8 mouse cellular contexts compared by ENCODE assay signal in the genomic region with DNA sequence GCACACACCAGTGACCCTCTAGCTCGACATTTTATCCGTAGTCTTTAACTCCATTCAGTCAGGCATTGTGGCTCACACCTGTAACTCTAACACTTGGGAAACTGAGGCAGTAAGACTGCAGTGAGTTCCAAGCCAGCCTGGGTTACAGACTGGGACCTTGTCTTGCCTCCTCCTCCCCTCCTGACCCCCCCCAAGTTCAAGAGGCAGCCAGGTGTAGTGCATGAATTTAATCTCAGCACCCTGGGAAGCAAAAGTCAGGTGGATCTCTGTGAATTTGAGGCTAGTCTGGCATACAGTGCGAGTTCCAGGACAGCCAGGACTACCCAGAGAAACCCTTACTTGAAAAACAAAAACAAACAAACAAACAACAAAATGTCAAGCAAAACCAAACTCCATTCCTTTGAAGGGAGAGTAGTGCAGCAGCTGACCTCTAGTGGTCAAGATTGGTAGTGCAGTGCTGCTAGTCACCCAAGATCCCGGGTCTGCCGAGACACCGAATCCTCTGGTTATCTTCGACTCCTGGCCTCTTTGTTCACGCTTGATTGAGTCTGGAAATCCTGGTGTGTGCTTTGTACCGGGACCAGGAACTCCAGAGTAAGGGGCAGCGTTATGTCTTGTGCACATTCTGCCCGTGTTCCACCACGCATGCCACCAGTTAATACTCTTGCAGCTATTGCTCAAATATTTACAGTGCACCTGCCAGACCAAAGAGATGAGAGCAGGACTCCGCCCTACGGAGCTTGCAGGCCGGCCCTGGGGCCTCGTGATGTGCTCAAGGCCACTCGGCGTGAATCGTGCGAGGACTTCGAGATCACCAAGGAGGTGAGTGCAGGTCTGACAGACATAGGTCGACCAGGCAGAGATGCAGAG. TPM values are rescaled to one million over a fixed set of nuclear protein-coding genes. Genes with fewer than 3 reads are reported as not detected.
DNase-seq lines count a peak whose midpoint lies in the region; ATAC-seq and TF ChIP-seq lines count a peak whose summit lies in the region.

No protein-coding gene starts in this region.

- H3K9me3 ChIP-seq in intestine, embryonic 16.5 days (ENCODE audit: control insufficient read depth, low read length) = no peaks in the 10 kb centered on the region
- H3K9me3 ChIP-seq in limb, embryonic 12.5 days = no peaks in the 10 kb centered on the region
- no peaks in the 10 kb centered on the region for H3K9me3 ChIP-seq in midbrain, embryonic 14.5 days (ENCODE audit: control insufficient read depth, low read length)

- H3K36me3 ChIP-seq in thymus, adult 2 months (ENCODE audit: control insufficient read depth, insufficient read depth, low read length) = no peaks in the 10 kb centered on the region
- H3K36me3 ChIP-seq in intestine, embryonic 16.5 days (ENCODE audit: control insufficient read depth, insufficient read depth, low read length) = no peaks in the 10 kb centered on the region
- no peaks in the 10 kb centered on the region for H3K36me3 ChIP-seq in limb, embryonic 12.5 days
- no peaks in the 10 kb centered on the region for H3K36me3 ChIP-seq in midbrain, embryonic 14.5 days (ENCODE audit: control insufficient read depth, insufficient read depth, low read length)

- TF ChIP-seq POLR2A in thymus, adult 2 months (IDR thresholded peaks at IDR 0.05; ENCODE audit: control insufficient read depth, extremely low read depth, insufficient read depth, low read length, poor library complexity) = no peak

- H3K27me3 ChIP-seq in thymus, adult 2 months (ENCODE audit: control insufficient read depth, insufficient read depth, low read length) = no peaks in the 10 kb centered on the region
- H3K27me3 ChIP-seq in intestine, embryonic 16.5 days (replicated peaks; ENCODE audit: control insufficient read depth, insufficient read depth, low read length) = no peaks in the 10 kb centered on the region
- peaks cover 21% of the 10 kb centered on the region for H3K27me3 ChIP-seq in limb, embryonic 12.5 days
- no peaks in the 10 kb centered on the region; the same call in 1 of the 2 replicates for H3K27me3 ChIP-seq in midbrain, embryonic 14.5 days (ENCODE audit: control insufficient read depth, insufficient read depth, low read length)

- WGBS in thymus, adult 2 months = 33% methylated on average over 22 of the region's 22 CpGs
- WGBS in intestine, embryonic 16.5 days = 14% methylated on average over 22 of the region's 22 CpGs
- WGBS in limb, embryonic 12.5 days = 20% methylated on average over 22 of the region's 22 CpGs
- 17% methylated on average over 22 of the region's 22 CpGs for WGBS in midbrain, embryonic 14.5 days

- DNase-seq in thymus, adult 2 months = peak; percentile 71
- no peak for DNase-seq in thymus, adult 18-20 months
- DNase-seq in embryo, embryonic 10 days (ENCODE audit: low spot score) = peak; percentile 86
- peak; percentile 36 for DNase-seq in gastrocnemius, postnatal 25 days
- peak; percentile 92 for DNase-seq in midbrain, embryonic 14.5 days
- peak; percentile 28 to 74 for DNase-seq in spleen, adult 18-20 months

- H3K4me1 ChIP-seq in thymus, adult 2 months (replicated peaks; ENCODE audit: control insufficient read depth, insufficient read depth, low read length) = peaks cover 26% of the 10 kb centered on the region
- peaks cover 28% of the 10 kb centered on the region for H3K4me1 ChIP-seq in intestine, embryonic 16.5 days (ENCODE audit: control insufficient read depth, insufficient read depth, low read length)
- H3K4me1 ChIP-seq in limb, embryonic 12.5 days (replicated peaks) = peaks cover 40% of the 10 kb centered on the region
- 0 out of 2 replicates have a peak, but pooled peaks cover 5% of the 10 kb centered on the region for H3K4me1 ChIP-seq in midbrain, embryonic 14.5 days (ENCODE audit: control insufficient read depth, insufficient read depth, low read length)

- H3K27ac ChIP-seq in thymus, adult 2 months (ENCODE audit: control insufficient read depth, insufficient read depth, low read length) = no peak overlapping the region
- peak overlapping the region; percentile 93 for H3K27ac ChIP-seq in intestine, embryonic 16.5 days (ENCODE audit: low read length)
- no peak overlapping the region for H3K27ac ChIP-seq in limb, embryonic 12.5 days
- no peak overlapping the region for H3K27ac ChIP-seq in midbrain, embryonic 14.5 days (replicated peaks; ENCODE audit: low read depth, low read length)

- H3K4me3 ChIP-seq in thymus, adult 2 months (ENCODE audit: control insufficient read depth, insufficient read depth, low read length) = no peak overlapping the region
- peak overlapping the region; percentile 43 for H3K4me3 ChIP-seq in intestine, embryonic 16.5 days (ENCODE audit: low read length)
- no peak overlapping the region for H3K4me3 ChIP-seq in limb, embryonic 12.5 days (replicated peaks)
- peak overlapping the region; percentile 18; the same call in 1 of the 2 replicates for H3K4me3 ChIP-seq in midbrain, embryonic 14.5 days (replicated peaks; ENCODE audit: low read depth, low read length)

- ATAC-seq in intestine, embryonic 16.5 days = peak; percentile 41
- ATAC-seq in limb, embryonic 12.5 days (ENCODE audit: insufficient number of reproducible peaks, insufficient read depth, low FRiP score, low TSS enrichment, low read depth) = no peak
- ATAC-seq in midbrain, embryonic 14.5 days (ENCODE audit: low FRiP score, low TSS enrichment) = no peak

- H3K4me2 ChIP-seq in intestine, embryonic 16.5 days (ENCODE audit: low read depth, low read length) = peak overlapping the region; percentile 44
- H3K4me2 ChIP-seq in limb, embryonic 12.5 days = peak overlapping the region; percentile 34
- peak overlapping the region; percentile 46 for H3K4me2 ChIP-seq in midbrain, embryonic 14.5 days (ENCODE audit: low read length)

- peak; percentile 65; the same call in 1 of the 2 replicates for TF ChIP-seq CTCF in thymus, adult 2 months (IDR thresholded peaks at IDR 0.05; ENCODE audit: borderline replicate concordance, control insufficient read depth, extremely low read depth, insufficient read depth, low read length, poor library complexity)

- H3K9ac ChIP-seq in intestine, embryonic 16.5 days (ENCODE audit: low read depth, low read length) = peak overlapping the region; percentile 60
- peak overlapping the region; percentile 0; the same call in 1 of the 2 replicates for H3K9ac ChIP-seq in limb, embryonic 12.5 days (replicated peaks)
- H3K9ac ChIP-seq in midbrain, embryonic 14.5 days (replicated peaks; ENCODE audit: low read length) = peak overlapping the region; percentile 39; the same call in 1 of the 2 replicates

RNA-seq across cellular contexts. Expression of gene Slc30a2, which starts 13.8 kb away (rescaled TPM):
- 1.1 and 2.0 TPM in 2 replicates for polyA plus RNA-seq in thymus, adult 2 months (2012; rRNA removed)
- 1 to 10 TPM; 1.4 to 7.2 TPM for total RNA-seq in gastrocnemius, postnatal 25 days (2021)
- 7.4 and 10.6 TPM in 2 replicates for polyA plus RNA-seq in intestine, embryonic 16.5 days (2015; fragmentation: Nextera tagmentation; extraction: Ambion mirVana)
- 0.06 and 0.15 TPM in 2 replicates for polyA plus RNA-seq in limb, embryonic 12.5 days (2016; fragmentation: Nextera tagmentation; extraction: Ambion mirVana)
- 0.11 TPM in 1 of 2 replicates, not detected in the other for polyA plus RNA-seq in midbrain, embryonic 14.5 days (2014; fragmentation: Nextera tagmentation; extraction: Ambion mirVana)

RNA-seq across cellular contexts. Expression of gene Extl1, which starts 26.8 kb away (rescaled TPM):
- 8.9 and 10.3 TPM in 2 replicates for polyA plus RNA-seq in thymus, adult 2 months (2012; rRNA removed)
- 10 to 100 TPM; 25.5 to 29.2 TPM for total RNA-seq in gastrocnemius, postnatal 25 days (2021)
- 1.6 and 1.7 TPM in 2 replicates for polyA plus RNA-seq in intestine, embryonic 16.5 days (2015; fragmentation: Nextera tagmentation; extraction: Ambion mirVana)
- polyA plus RNA-seq in limb, embryonic 12.5 days (2016; fragmentation: Nextera tagmentation; extraction: Ambion mirVana) = 3.4 and 4.1 TPM in 2 replicates
- 0.28 and 0.53 TPM in 2 replicates for polyA plus RNA-seq in midbrain, embryonic 14.5 days (2014; fragmentation: Nextera tagmentation; extraction: Ambion mirVana)

RNA-seq across cellular contexts. Expression of gene Pafah2, which starts 39.3 kb away (rescaled TPM):
- 12.2 and 12.3 TPM in 2 replicates for polyA plus RNA-seq in thymus, adult 2 months (2012; rRNA removed)
- 1 to 10 TPM; 3.2 TPM for total RNA-seq in gastrocnemius, postnatal 25 days (2021)
- polyA plus RNA-seq in intestine, embryonic 16.5 days (2015; fragmentation: Nextera tagmentation; extraction: Ambion mirVana) = 61.6 and 69.2 TPM in 2 replicates
- 9.7 and 10.9 TPM in 2 replicates for polyA plus RNA-seq in limb, embryonic 12.5 days (2016; fragmentation: Nextera tagmentation; extraction: Ambion mirVana)
- polyA plus RNA-seq in midbrain, embryonic 14.5 days (2014; fragmentation: Nextera tagmentation; extraction: Ambion mirVana) = 5.0 and 6.9 TPM in 2 replicates

RNA-seq across cellular contexts. Expression of gene Trim63, which starts 41.9 kb away (rescaled TPM):
- 0.43 and 5.9 TPM in 2 replicates for polyA plus RNA-seq in thymus, adult 2 months (2012; rRNA removed)
- 100 to 1,000 TPM; 113 to 253 TPM for total RNA-seq in gastrocnemius, postnatal 25 days (2021)
- 1.3 and 1.9 TPM in 2 replicates for polyA plus RNA-seq in intestine, embryonic 16.5 days (2015; fragmentation: Nextera tagmentation; extraction: Ambion mirVana)
- polyA plus RNA-seq in limb, embryonic 12.5 days (2016; fragmentation: Nextera tagmentation; extraction: Ambion mirVana) = 3.3 and 3.6 TPM in 2 replicates
- 0.11 TPM in 1 of 2 replicates, not detected in the other for polyA plus RNA-seq in midbrain, embryonic 14.5 days (2014; fragmentation: Nextera tagmentation; extraction: Ambion mirVana)

Comparison
In these comparisons a context has a peak if more than half of its experiments do, and no peak if none do; other contexts are left out.
1. DNase-seq: peak in thymus, adult 2 months (single experiment), embryo, embryonic 10 days (single experiment), gastrocnemius, postnatal 25 days (single experiment), midbrain, embryonic 14.5 days (single experiment) and spleen, adult 18-20 months (2 of 2); none in thymus, adult 18-20 months (0 of 2).
2. H3K4me3 ChIP-seq: peak in intestine, embryonic 16.5 days (single experiment) and midbrain, embryonic 14.5 days (single experiment); none in thymus, adult 2 months (single experiment) and limb, embryonic 12.5 days (single experiment).
3. H3K9ac ChIP-seq: peak in every context shown above with its lines; median percentile 60 in intestine, embryonic 16.5 days; 39 in midbrain, embryonic 14.5 days; 0 in limb, embryonic 12.5 days.
4. Peak in every context shown above with its lines, with median percentiles within 50 percentile points of each other: H3K4me2 ChIP-seq.